Mouse (Mus musculus) kidney, adult 11 months (tissue): ENCODE measurements around the gene Unc5cl.

ENCODE experiments used
- DNase-seq: peaks from one replicate; pipeline ENCODE4 v3.0.0; 2022

Gene Unc5cl

DNA sequence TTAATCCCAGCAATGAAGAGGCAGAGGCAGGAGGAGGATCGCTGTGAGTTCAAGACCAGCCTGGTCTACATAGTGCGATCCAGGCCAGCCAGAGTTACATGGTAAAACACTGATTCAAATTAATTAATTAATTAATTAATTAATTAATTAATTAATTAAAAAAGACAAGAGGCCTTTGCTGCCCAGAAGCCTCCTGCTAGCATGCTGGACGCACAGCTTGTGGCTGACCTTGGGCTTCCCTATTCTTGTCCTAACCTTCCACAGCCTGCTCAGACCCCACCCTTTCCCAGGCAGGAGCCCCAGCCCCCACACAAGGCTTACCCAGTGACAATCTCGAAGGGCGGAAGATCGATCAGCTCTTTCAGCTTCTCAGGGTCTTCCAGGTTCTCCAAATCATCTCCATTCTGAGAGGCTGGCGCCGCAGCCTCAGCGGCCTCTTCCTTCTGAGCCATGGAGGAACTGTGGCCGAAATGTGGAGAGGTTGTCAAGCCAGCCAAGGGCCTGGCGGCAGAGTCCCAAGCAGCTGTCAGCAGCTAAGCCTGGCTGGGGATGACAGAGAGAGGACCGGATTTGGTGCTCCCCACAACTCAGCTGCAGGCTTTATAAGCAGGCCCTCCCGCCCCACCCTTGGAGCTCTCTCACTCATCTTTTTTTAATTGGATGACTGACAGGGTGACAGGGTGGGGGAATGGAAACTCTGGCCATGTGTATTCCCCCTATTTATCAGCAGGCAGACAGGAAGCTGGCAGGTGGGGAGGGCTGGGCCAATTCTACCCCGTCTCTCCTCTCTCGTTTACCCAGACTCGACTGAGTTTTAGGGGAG, 22.3 kb upstream of the Unc5cl start, which contains the start of gene Apobec2:
Gene Apobec2, minus strand, starts transcription at position 773 of the 823 bp plus-strand sequence.
- no peak for DNase-seq

- no peak for DNase-seq
Observed at GRCm38 (mm10) chr17:48433006-48433655, 21.6 kb upstream of the Unc5cl start.

- no peak for DNase-seq
Observed at GRCm38 (mm10) chr17:48433689-48434330, 20.9 kb upstream of the Unc5cl start.

DNA sequence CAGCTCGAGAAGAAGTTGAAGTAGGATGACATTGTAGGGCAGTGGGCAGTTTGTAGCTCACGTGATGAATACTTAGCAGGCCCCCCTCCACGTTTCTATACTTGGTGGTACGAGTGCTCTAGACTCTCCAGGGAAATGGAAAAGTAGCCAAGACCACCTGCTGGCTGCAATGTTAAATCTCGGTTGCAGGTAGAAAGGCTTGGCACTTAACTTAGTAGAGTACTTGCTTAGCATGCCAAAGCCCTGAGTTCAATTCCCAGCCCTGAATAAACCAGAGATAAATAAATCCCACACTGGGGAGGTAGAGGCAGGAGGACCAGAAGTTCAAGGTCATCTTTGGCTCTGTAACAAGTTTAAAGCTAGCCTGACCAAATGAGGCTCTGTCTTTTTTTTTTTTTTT, 20.2 kb upstream of the Unc5cl start:
- no peak for DNase-seq

DNA sequence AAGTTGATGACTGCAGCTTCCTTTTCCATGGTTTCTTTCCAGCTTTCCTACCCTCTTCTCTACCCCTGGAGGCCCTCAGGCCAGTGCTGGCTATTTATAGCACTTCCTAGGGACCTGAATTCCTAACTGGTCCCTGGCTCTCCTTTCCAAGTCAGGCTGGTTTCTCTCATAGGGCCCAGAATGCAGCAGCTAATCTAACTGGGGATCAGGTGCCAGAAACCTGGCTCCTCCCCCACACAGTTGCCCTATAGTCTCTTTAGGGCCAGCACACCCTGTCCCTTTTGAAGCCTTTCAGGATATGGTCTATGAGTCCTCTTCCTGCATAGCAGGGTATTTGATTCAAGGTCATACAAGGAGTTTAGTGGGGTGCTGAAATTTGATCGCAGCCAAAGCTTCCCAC, 18.2 kb upstream of the Unc5cl start:
- peak; percentile 45 for DNase-seq

- peak; percentile 34 for DNase-seq
Observed at GRCm38 (mm10) chr17:48437421-48437911, 17.2 kb upstream of the Unc5cl start.

DNA sequence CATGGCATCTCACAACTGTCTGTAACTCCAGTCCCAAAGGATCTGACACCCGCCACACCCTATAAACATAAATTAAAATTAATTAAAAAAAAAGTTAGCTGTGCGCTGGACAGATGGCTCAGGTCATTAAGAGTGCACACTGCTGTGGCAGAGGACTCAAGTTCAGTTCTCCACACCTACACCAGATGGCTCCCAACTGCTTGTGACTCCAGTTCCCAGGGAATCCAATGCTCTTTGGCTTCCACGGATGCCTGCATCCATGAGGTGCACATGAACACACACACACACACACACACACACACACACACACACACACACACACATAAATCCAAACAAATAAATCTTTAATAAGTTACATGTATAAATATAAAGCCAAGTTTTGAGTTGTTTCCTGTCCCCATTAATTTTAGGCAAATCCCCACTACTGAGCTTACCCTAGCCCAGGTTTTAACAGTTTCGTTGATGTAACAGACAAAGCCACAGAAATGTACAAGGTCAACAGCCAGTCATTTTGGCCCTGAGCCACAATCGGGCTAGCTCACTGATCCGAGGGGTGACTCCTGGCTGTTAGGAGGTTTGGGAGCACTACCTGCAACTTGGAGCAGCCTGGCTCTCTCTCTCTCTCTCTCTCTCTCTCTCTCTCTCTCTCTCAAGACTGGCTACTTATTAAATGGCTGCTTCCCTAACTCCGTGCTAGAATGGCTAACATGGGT, 11.8 kb upstream of the Unc5cl start:
- DNase-seq = peak; percentile 66

DNA sequence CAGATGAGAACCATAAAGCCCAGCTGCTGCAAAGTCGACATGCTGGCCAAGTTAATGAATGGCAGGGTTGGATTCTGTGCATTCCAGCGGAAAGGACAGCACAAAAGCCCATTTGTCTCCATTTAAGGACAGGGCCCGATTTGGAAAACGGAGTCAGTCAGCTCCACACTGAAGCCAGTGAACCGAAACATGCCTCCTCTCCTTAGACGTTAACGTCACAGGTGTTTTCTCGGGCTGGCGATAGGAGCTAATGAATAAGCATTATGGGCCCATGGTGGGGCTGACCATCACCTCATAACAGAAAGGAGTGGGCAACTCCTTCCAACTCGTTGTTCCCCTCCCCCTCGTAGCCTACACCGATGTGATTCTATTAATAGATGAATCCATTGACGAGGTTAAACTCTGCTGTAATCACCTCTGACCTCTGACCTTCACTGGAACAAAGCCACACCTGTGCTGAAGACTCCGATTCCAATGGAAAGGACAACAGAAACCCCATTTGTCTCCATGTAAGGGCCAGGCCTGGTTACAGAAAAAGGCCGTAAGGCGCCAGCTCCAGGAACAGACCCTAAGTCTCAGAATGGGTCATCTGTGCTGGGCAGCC, 11.1 kb upstream of the Unc5cl start:
- peak; percentile 71 for DNase-seq

GRCm38 (mm10) chr17:48447675-48448074, 7.0 kb upstream of the Unc5cl start:
- no peak for DNase-seq

DNA sequence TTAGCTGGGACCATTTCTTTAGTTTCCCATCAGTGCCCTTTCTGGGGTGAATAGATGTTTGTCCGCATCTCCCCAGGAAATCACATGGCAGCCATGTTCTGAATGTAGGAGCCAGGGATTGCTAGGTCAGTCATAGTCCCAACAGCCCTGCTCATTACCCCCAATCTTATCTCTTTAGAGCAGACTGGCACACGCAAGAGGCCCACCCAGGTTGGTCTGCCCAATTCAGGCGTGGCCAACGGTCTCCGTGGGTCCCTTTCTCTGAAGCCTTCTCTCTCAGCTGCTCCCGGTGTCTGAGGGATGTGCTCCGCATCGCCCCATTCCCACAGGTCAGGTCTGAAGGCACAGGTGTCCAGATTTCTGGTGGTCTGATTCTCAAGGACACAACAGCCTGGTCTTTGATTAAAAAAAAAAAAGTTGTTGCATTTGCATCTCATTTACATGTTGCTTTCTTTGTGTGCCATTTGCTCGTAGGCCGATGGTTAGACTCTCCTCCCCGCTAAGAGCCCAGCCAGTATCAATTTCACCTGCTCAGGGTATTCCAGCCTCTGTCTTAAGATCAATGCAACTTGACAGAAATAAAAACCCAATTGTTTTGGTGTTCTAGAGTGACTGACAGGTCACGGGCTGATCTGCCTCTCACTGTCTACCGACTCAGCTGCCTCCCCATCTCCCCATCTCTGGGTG, 3.9 kb upstream of the Unc5cl start:
- DNase-seq = no peak

DNA sequence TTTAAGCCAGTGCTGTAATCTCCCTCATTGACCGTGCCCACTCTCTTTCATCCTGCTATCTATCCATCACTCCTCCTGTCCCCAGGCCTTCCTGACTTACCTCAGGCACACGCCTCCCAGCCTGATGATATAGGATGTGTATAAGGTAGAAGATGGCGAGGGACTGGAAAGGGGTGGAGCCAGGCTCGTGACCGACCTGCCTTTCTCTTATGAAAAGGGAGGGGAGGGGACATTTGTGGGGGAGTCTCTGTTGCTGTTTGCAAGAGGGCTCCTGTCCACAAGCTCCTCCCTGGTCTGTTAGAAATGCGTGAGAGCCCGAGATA, 3.4 kb upstream of the Unc5cl start, which contains the start of gene Tspo2:
Gene Tspo2, minus strand, starts transcription at position 170 of the 323 bp plus-strand sequence.
- no peak for DNase-seq

GRCm38 (mm10) chr17:48451753-48452444, 2.8 kb upstream of the Unc5cl start:
- DNase-seq = no peak

GRCm38 (mm10) chr17:48453489-48453888, 1.2 kb upstream of the Unc5cl start:
- no peak for DNase-seq

- DNase-seq = no peak
Observed at GRCm38 (mm10) chr17:48454190-48454589, 511 bp upstream of the Unc5cl start.

DNA sequence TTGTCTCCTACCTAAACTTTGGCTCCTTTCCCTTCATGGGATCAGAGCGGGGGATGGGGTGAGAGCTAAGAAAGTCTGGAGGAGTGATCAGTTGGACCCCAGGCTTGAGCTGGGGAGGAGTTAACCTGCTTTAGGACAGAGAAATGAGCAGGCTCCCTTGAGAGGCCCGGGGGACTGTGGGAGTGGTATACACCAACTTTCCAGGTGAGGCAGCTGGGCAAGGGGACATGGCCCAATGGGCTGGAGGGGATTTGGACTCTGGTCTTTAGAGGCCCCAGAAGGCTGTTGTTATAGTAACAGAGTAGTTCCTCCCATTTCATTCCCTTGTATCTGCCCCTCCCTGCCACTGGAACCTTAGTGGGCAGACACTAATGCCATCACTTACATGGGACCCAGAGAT, 1.3 kb downstream of the Unc5cl start:
- DNase-seq = no peak

DNA sequence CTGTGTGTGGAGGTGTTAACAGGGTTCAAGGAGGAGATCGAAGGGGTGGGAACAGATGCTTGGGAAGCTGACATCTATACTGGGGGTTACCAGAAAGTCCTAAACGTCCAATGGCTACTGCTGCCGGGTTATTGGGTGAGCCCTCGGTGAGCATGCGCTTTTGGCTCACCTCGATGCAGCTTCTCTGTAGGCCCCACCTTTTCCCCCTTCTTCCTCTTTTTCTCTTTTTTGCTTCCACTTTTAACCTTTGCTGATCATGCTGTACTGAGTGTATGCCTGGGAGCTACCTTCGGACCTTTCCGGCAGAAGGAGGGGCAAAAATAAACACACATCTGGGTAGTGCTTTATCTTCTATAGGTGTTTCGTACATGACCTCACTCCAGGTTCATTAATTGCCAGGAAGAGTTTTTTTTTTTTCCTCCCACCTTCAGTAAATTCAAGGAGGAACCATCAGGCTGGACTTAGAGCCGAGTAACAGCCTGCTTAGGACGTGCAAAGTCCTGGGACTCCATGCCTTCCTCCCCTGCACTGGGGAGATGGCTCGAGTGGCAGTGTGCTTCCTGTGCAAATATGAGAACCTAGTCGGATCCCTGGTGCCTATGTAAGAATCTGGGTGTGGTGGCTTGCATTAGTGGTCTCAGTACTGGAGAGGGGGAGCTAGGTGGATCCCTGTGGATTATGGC, 3.4 kb downstream of the Unc5cl start:
- no peak for DNase-seq

- DNase-seq = no peak
Observed at GRCm38 (mm10) chr17:48462096-48462495, 7.4 kb downstream of the Unc5cl start.

- DNase-seq = no peak
Observed at GRCm38 (mm10) chr17:48463391-48463790, 8.7 kb downstream of the Unc5cl start.

DNA sequence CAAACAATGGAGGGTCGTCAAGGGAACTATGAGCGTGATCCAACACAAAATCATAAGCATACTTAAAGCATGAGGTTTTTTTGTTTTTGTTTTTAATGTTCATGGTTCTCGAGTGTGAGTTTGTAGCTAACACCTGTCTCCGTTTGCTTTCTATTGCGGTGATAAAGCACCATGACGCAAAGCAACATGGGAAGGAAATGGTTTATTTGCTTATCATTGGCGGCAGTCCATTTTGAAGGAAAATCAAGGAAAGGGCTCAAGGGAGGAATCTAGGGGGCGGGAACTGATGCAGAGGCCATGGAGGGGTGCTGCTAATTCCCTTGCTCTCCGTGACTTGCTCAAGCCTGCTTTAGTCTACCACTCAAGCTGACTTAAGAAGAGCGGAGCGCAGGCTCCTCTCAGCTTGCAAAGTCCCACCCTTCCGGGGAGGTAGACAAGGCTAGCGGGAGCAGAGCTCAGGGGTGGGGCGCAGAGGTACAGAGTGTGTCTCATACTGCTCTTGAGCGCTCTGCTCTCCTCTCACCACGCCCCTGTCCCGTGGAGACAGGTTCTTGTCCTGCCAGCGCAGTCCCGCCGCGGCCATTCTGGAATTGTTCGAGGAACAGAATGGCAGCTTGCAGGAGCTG, 12.2 kb downstream of the Unc5cl start:
- DNase-seq = no peak
